Mouse (Mus musculus) T-helper 1 cell (primary cell): ENCODE measurements around the gene Chp2.

Experiments
- in situ Hi-C: fragments of 300-600 bp; cut with MboI, MseI; formaldehyde crosslinking; loops from one replicate; pipeline ENCODE4 v1.15.1; 2025; ENCODE audit warnings: high pct_unique_total_duplicates

Gene Chp2

GRCm38 (mm10) chr7:122219315-122219801 is at the start of gene Chp2:
Gene Chp2 (plus strand): TSS chr7:122219496.
- in situ Hi-C loops, result no loop called here

DNA sequence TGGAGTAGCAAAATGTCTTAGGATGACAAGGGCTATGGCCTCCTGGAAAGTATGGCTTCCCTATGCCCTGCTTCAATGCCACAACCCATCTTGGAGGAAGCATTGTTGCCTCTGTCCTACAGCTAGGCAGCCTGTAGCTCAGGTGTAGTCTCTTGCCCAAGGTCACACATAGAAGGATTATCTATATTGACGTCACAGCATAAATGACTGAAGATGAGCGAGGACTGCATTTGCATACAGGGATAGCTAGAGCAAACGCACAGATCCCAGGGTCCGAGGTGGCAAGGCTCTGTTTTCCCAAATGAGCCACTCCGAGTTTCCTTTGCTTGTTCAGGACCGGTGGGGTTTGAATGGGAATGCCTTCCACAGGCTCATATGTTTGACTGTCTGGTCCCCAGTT is 48.6 kb upstream of the Chp2 start:
- in situ Hi-C loops, result no loop called here

GRCm38 (mm10) chr7:122171613-122172012 is 47.7 kb upstream of the Chp2 start:
- in situ Hi-C loops, result no loop called here

DNA sequence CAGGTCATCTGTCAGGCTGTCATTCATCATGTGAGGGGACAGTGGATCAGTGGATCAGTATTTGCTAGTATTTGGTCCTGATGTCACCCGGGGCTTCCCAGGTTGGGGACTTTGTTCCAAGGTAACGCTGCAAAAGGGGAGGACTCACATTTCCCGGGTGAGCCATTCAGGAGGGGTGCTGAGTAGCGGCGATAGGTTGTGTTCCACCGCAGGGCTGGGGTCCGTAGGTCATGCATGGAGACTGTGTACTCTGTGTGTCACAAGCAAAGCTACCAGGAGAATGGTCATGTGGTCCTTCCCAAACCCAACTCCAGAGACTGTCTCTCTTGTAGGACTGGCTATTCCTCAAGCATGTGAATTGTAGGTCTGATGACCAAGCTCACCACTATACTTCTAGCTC is 38.6 kb upstream of the Chp2 start:
- in situ Hi-C loops, result no loop called here

GRCm38 (mm10) chr7:122184569-122184968 is 34.7 kb upstream of the Chp2 start:
- in situ Hi-C loops, result no loop called here

GRCm38 (mm10) chr7:122186043-122186442 is 33.3 kb upstream of the Chp2 start, which contains the start of gene Ern2:
Gene Ern2 (minus strand): TSS chr7:122186207.
- in situ Hi-C loops, result no loop called here

GRCm38 (mm10) chr7:122189484-122189883 is 29.8 kb upstream of the Chp2 start:
- in situ Hi-C loops, result no loop called here

GRCm38 (mm10) chr7:122191097-122191496 is 28.2 kb upstream of the Chp2 start:
- in situ Hi-C loops, result no loop called here

- in situ Hi-C loops, result no loop called here
Observed at GRCm38 (mm10) chr7:122193919-122194318, 25.4 kb upstream of the Chp2 start.

- in situ Hi-C loops, result no loop called here
Observed at GRCm38 (mm10) chr7:122196771-122197170, 22.5 kb upstream of the Chp2 start.

GRCm38 (mm10) chr7:122197306-122197705 is 22.0 kb upstream of the Chp2 start:
- in situ Hi-C loops, result no loop called here

DNA sequence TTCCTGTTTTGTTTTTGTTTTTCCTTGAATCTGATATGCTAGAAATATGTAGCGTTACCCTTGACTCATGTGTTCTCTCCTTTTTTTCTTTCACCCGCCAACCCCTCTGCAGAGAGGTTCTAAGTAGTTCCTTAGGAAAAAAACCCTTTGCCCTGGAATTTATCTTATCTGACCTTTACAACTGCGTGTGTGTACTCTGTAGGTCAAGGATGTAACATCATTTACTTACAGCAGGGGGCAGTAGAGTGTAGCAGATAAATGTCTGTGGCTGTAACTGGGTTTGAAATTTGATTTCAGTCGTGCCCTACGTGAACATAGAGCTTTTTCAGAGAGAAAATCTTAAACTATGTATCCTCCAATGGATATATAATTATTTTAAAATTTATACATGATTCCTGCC is 20.0 kb upstream of the Chp2 start:
- in situ Hi-C loops, result no loop called here

DNA sequence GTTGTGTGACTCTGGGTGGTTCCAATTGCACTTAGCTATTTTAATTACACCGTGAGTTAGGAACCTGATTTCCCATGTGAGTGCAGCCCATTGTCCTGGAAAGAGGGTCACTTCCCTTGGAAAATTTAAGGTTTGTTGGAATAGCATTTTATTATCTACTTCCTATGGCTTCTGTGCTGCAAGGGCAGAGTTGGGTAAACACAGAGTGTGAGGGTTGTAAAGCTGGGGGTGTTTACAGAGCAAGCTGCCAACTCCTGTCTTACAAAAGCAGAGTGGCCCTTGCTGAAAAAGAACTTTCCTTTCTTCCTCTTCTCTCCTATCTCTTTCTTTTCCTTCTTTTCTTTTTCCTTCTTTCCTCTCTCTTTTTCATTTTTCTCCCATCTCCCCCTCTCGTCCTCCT is 15.4 kb upstream of the Chp2 start:
- in situ Hi-C loops, result no loop called here

DNA sequence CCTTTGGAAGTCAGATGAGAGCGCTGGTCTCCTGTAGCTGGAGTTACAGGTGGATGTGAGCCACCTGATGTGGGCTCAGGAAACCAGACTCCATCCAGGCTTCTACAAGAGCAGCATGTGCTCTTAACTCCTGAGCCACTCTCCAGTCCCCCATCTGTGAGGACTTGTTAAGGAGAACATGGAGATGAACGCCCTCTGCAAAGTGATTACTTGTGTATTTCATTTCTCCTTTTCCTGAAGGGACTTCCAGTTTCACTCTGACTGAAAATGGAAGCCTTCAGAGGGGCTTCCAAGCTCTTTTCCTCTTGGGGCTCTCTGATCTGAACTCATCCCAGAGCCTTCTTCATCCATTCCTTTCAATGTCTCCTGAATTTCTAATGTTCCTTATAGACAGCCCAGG is 13.2 kb upstream of the Chp2 start:
- in situ Hi-C loops, result no loop called here

DNA sequence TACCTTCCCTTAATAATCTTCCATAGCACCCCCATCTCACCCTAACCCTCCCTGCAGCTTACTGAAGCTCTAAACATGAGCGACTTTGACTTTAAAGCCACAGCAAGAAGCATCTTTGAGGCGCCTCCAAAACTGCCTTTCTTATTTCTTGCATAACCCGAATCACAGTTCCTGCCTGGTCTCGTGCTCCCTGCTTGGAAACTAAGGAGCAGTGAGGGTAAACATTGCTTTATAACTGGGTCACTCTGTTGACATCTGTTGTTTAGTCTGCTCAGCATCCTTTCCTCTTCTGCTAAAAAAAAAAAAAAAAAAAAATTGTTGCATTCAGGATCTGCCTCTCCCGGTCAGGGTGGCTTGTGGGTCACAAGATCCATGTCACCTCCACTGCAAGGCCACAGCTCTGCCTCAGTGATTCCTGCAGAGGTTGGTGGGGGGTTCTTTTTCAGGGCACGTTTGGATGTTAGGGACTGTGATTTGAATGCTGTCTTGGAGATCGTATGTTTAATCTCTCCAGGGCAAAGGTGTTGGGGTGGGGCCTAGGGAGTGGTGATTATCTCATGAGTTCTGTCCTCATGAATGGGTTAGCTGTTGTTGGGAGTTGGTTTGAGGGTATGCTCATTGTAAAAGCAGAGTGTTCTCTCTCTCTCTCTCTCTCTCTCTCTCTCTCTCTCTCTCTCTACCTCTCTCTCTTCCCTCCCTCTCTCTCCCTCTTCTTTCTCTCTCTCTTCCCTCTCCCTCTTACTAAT is 10.8 kb upstream of the Chp2 start:
- in situ Hi-C loops, result no loop called here

DNA sequence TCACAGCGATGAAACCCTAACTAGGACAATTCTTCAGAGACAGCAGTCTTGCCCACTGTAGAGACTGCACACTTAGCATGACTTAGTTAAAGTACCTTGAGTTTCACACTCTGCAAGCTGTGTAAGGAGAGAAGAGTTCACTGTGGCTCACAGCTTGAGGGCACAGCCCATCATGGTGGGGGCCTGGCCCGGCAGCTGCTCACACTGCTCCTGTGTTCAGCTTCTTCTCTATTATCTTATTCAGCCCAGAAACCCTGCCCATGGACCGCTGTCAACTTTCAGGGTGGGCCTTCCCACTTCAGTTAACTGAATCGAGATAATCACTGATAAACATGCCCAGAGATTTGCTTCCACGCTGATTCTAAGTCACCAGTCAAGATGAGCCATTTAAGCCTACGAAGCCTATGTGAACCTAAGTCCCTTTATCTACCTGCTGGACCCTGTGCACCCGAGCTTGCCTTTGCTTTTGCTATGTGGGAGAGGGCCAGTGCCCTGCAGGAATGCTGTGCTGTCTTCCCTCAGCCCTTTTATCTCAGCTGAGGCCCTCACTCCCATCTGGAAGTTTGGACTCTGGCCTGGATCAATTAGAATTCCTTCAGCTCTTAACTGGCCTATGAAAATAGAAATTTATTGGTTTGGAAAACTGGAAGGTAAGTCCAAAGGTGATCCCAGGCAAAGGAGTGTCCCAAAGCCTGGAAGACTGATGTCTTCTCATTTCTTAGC is 6.9 kb downstream of the Chp2 start:
- in situ Hi-C loops, result no loop called here

DNA sequence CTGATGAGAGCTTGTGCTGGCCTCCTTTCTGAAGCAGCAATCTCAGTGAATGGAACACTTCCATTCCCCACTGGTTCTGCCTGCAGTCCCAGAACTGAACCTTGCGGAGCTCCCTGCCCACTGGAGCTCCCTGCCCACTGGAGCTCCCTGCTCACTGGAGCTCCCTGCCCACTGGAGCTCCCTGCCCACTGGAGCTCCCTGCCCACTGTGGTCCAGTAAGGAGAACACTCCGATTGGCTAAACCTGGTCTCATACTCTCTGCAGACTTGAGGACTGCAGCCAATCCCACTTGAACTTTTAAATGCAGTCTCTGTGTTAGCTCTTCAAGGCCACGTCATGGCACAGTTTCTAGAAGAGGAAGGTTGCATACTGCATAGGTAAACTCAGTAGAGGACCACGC is 7.4 kb downstream of the Chp2 start:
- in situ Hi-C loops, result no loop called here

- in situ Hi-C loops, result no loop called here
Observed at GRCm38 (mm10) chr7:122229306-122229705, 10.0 kb downstream of the Chp2 start.

DNA sequence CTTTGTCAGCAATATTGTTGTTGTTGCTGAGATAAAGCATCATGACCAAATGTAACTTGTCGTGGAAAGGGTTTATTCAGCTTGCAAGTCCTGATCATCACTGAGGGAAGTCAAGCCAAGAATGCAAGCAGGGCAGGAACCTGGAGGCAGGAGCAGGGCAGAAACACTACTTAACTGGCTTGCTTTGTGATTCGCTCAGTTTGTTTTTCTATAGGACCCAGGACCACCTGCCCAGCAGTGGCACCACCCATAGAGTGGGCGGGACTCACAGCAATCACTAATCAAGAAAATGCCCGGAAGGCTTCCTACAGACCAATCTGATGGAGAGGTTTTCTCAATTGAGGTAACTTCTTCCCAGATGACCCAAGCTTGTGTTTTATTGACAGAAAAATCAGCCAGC is 10.6 kb downstream of the Chp2 start:
- in situ Hi-C loops, result no loop called here

- in situ Hi-C loops, result no loop called here
Observed at GRCm38 (mm10) chr7:122230866-122231265, 11.6 kb downstream of the Chp2 start.

DNA sequence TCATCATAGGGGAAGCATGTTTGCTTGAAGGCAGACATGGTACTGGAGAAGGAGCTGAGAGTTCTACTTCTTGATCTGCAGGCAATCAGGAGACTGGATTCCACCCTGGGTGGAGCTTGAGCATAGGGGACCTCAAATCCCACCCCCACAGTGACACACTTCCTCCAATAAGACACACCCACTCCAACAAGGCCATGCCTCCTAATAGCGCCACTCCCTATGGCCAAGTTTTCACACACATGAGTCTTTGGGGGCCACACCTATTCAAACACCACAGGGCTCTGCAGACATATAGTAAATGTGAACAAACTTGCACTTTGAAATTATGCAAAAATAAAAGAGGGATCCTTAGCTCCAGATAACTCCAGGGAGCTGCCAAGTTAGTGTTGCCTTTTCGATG is 19.6 kb downstream of the Chp2 start:
- in situ Hi-C loops, result no loop called here

GRCm38 (mm10) chr7:122240413-122241119 is 21.3 kb downstream of the Chp2 start:
- in situ Hi-C loops, result loop anchor here (5.0 kb wide), 1 partner anchor 222 kb away; no protein-coding TSS in a partner anchor
